Mouse (Mus musculus): Measurements from ENCODE around the gene Stard13.

Stard13 gene

DNA sequence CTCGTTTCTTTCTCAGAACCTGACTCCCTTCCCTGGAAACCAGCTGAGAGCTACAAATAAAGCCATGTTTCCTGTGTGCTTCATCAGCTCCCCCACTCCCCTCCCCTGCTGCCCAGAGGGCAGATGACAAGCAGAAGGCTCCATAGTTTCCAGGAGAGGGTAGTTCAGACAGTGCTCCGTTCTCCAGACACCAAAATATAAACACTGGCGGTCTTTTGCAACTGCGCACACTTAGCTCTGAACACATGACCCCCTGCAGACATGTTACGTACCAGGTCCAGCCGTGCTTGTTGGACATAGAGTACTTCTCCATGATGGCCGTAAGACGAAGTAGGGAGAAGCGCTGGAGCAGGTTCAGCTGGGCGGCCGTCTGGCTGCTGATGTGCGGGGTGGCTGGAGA, 173.2 kb downstream of the Stard13 start:
- no peak for DNase-seq (ENCODE audit: extremely low read depth, low read depth)

GRCm38 (mm10) chr5:151059772-151060171, 173.9 kb downstream of the Stard13 start:
- no peak for DNase-seq (ENCODE audit: extremely low read depth, low read depth)

DNA sequence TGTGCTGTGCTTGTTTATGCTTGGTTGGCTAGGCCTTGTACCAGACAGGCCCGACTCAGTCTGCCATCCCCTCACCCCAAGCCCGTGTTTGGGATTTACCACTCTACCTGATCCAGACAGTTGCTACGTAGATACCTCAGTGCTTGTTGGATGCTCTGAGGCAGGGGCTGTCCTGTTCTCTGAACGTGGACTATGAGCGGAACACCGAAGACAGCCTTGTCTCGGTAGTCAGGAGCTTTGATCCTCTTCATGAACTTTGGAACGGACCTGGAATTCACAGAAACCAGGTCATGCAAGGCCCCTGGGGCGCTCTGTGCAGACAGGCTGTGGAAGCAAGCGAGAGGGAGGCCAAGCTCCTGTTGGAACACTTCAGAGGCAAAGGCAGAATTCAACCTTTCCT, 174.3 kb downstream of the Stard13 start:
- DNase-seq (ENCODE audit: extremely low read depth, low read depth), result no peak

- DNase-seq (ENCODE audit: extremely low read depth, low read depth), result no peak
These were observed 175.9 kb downstream of the Stard13 start for GRCm38 (mm10) chr5:151057716-151058115.

DNA sequence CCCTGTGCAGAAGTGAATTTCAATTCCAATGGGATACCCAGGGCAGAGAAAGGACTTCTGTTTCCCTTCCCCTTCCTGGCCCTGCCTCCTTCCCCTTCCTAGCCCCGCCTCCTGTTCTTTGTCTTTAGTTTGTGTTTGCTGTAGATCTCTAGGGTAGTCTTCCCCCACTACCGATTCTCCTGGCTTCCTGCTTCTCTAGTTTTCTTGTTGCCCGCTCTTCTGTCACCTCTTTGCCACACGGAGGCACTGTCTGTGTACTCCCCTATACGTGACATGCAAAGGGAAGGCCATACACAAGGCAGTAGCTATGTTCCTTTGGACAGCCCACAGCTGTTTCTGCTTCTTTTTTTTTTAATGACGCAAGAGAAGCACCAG, 176.7 kb downstream of the Stard13 start:
- no peak for DNase-seq (ENCODE audit: extremely low read depth, low read depth)

DNA sequence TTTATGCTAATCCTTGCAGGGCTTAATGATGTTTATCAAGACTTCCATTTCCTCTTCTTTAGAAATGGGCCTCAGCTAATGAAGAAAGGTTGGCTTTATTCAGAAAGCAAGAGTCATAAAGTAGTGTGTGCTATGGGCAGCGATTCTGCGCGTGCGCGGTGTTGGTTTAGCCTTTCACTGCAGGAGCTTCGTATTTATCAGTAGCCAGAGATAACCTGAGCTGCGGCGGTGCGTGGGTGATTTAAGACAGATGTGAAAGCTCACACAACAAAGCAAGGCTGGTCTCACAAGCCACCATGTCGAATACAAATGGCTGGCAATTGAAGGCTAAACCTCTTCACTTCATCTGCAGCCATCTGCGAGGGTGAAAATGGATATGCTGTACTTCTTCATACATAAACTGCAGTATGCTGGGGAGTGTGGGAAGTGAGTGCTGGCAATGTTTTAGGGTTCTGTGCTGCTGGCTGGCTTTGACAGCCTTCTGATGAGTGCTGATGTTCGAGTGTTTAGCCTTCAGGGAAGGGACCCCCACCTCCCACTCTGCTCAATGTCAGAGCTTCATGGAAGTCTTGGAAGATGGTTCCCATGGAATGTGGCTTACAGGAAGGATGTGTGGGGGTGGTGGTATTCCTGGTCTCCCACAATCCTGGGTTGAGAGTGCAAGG, 177.2 kb downstream of the Stard13 start:
- no peak for DNase-seq (ENCODE audit: extremely low read depth, low read depth)

DNA sequence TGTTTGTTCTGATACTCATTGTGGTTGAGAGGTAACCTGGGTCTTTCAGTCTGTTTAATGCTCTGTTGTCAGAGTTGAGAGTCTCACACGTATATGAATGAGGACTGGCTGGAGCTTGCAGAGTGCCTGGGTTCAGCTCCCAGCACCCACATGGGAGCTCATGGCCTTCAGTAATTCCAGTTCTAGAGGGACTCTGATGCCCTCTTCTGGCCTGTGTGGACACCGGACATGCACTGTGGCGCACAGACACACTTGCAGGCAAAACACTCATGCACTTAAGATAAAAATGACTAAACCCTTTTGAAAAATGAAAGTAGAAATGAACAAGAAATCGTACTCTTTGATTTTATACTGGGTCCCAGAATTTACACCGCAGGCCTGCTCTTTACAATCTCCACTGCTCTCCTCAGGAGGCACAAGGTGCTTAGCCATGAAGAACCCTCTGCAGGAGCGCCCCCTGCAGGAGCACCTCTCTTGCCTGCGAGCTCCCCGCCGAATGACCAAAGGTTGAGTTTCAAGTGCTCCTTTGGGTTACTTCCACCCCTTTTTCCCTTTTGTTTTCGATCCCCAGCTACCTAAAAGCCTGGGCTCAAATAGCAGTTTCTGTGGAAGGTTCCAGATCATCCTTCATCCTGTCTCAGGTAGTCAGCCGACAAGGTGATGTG, 178.1 kb downstream of the Stard13 start:
- DNase-seq (ENCODE audit: extremely low read depth, low read depth), result no peak

DNA sequence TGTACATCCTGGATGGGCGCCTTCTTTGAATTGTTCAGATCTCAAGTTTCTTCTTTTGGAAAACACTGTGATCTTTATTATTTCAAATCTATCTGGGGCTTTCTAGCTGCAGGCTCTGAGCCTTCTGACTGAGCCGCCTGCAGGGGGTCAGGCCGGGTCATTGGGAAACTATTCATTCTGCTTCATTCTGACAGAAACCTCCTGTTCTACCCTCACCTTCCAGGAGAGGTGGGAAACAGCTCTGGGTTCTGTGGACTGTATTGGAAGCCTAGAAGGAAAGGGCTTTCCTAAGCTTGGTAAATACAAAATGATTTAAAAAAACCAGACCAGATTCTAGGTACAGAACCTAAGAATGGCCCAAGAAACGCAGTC, 178.9 kb downstream of the Stard13 start:
- DNase-seq (ENCODE audit: extremely low read depth, low read depth), result no peak

DNA sequence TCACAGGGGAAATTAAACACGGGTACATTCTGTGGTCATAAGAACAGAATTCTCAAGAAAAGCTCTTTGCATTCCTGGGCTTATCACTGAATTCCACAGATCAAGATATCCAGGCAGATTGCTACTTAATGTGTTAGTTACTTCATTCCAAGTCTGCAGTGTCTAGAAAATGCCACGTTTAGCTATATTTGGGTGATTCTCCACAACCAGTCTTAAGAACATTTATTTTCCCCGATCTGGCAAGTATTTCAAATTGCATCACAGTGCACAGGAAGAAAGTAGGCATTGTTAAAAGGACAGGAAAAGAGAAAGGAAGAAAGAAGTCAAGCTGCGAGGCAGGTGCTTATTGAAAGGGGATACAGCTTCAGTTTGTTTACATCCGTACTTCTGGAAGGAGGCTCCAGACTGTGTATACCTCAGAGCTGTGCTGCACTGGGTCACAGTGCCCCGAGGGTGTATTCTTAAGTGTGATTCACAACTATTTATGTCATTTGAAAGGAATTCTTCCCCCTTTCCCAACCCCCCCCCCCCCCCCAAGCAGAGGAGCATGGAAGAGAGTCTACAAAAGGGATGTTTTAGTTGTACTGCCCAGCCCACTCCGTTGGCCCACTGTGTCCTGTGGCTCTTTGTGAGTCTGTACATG, 179.4 kb downstream of the Stard13 start:
- no peak for DNase-seq (ENCODE audit: extremely low read depth, low read depth)

GRCm38 (mm10) chr5:151053190-151053589, 180.4 kb downstream of the Stard13 start:
- no peak for DNase-seq (ENCODE audit: extremely low read depth, low read depth)

- DNase-seq (ENCODE audit: extremely low read depth, low read depth), result no peak
These were observed 181.3 kb downstream of the Stard13 start for GRCm38 (mm10) chr5:151052331-151052730.

DNA sequence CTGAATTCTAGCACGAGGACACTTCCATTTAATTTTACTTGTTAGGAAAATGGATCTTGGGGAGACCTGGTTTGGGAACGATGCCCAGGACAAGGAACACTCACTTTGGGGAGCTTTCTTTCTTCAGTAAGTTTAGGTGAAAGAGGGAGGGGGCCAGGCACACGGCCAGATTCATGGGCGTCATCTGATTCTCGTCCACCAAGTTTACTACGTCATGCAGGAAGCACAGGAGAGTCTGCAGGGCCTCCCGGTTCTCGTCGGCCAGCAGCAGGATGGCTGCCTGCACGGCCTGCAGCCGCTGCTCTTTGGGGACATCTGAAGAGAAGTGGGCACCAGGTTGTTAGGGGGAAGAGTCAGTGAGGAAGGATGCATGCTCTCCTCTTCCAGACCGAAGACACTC, 186.1 kb downstream of the Stard13 start:
- no peak for DNase-seq (ENCODE audit: extremely low read depth, low read depth)

DNA sequence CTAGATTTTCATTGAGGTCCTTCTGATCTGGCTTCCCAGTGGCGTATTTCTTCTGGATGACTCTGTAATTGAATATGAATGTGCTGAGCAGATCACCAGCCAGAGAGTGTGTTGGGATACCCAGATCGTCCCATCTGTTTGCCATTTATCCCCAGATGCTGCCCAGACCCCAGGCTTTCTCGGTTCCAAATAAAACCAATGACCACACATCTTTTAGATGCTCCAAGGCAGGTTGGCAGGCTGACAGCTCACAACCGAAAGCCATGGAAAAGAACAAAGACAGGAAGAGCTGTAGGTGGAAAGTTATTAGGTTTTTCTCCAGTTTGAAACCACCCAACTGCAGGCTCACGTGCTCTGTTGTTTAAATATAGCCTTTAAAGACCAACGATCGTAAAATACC, 186.7 kb downstream of the Stard13 start:
- no peak for DNase-seq (ENCODE audit: extremely low read depth, low read depth)

DNA sequence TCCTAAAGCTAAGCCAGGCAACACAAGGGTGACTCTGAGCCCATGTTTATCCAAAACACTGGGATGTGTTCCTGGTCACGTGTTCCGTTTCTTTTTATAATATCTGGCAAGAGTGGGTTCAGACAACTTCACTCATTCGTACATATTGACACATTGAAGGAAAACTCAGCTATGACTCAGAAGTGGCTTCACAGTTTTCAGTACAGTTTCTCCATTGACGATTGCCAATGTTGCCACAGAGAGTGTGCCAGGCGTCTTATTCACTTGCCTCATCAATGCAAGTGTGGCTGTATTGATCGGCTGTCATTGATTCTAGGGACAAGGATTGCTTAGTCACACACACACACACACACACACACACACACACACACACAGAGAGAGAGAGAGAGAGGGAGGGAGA, 187.5 kb downstream of the Stard13 start:
- DNase-seq (ENCODE audit: extremely low read depth, low read depth), result no peak

- DNase-seq (ENCODE audit: extremely low read depth, low read depth), result no peak
These were observed 190.7 kb downstream of the Stard13 start for GRCm38 (mm10) chr5:151042911-151043310.

DNA sequence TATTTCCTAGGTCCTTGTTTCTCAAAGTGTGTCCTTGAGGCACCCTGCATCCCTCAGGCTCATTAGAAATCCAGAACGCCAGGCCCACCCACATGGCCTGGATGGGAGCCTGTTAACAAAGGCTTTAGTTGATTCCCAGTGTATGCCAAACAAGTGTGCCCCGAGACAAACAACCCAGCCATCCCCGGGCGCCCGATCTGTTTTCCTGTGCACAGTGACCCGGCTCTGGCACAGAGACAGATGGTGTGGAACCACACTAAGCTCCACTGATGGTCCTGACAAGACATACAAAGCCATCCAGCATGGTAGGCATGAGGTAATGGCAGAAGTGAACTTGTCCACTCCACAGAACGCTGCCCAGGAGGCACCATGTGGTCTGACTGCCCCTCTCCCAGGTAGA, 195.8 kb downstream of the Stard13 start:
- DNase-seq (ENCODE audit: extremely low read depth, low read depth), result no peak

- DNase-seq (ENCODE audit: extremely low read depth, low read depth), result no peak
These were observed 198.7 kb downstream of the Stard13 start for GRCm38 (mm10) chr5:151034715-151035512.

DNA sequence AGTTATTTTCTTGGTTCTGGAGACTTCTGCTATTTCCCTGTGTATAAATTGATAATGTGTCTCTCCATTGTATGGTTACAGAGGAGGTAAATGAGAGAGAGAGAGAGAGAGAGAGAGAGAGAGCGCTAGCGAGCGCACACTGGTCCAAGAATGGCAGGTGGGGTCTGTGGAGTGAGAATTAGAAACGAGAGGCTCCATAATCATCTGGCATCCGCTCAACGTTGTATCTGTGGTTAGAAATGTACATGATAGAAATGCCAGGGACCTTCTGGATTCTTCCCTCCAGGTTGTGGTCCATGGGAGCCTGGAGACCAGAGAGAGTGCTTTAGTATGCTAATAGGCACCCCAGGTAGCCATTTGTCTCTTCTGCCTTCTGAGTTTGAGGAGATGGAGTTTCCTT, 204.7 kb downstream of the Stard13 start:
- DNase-seq (ENCODE audit: extremely low read depth, low read depth), result no peak

DNA sequence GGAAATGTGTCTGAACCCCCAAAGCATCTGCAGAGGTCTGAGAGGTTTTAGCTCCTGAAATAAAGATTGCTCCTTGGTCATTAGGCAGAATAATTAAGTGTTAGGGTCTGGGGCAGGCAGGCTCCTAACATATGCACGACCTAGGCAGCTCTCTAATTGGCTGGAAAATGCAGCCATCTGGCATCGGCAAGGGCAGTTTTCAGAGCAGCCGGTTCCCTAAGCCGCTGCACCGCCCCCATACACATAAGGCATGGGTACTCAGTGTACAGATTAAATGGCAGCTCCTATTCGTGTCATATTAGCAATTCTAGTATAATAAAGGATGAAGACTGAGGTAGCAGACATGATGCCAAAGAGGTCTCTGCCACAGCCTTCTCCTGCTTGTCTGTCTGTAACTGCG, 206.5 kb downstream of the Stard13 start:
- no peak for DNase-seq (ENCODE audit: extremely low read depth, low read depth)

DNA sequence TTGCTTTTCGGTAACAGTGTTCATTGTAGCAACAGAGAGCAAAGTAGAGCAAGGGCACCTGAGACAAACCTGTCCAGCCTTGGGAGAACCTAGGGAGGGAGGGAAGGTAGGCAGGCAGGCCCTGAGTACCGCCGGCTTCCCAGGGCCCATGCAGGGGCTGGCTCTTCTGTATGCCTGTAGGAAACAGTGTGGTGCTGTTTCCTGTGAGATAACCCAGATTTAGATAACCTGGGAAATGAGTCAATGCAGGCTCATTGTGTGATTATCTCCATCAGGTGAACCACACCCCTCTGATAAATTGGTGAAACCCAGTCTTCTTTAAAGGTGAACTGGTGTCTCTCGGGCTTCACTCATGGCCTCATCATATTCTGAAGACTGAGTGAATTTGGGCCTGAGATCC, 207.6 kb downstream of the Stard13 start:
- DNase-seq (ENCODE audit: extremely low read depth, low read depth), result no peak

- DNase-seq (ENCODE audit: extremely low read depth, low read depth), result no peak
These were observed 209.2 kb downstream of the Stard13 start for GRCm38 (mm10) chr5:151024483-151024882.

- no peak for DNase-seq (ENCODE audit: extremely low read depth, low read depth)
These were observed 210.2 kb downstream of the Stard13 start for GRCm38 (mm10) chr5:151023461-151023860.

Measured in MEL-GATA-1-ER (cell line).